14 mouse cellular contexts compared by ENCODE assay signal in genomic region chr17:91274378-91274777, GRCm38 (mm10).
"Had no signal": no experiment of that assay in that cellular context is flagged by ENCODE, and none has a peak within 500 bp of the region (broad histone marks: within the 10 kb centered on the region; RNA-seq: fewer than 3 reads in every experiment).

No protein-coding gene starts in this region.

- DNase-seq: gastrocnemius, adult 2 months; gastrocnemius, postnatal 10 days; gastrocnemius, postnatal 25 days; heart, adult 18-20 months; heart, postnatal 10 days; heart, postnatal 36 days; kidney, adult 11 months; kidney, adult 2 months; kidney, adult 9 months; kidney, postnatal 14 days; kidney, postnatal 36 days; layer of hippocampus, adult 9-11 months; layer of hippocampus, postnatal 36 days; left cerebral cortex, postnatal 4 days had no signal
